In the genomic region with DNA sequence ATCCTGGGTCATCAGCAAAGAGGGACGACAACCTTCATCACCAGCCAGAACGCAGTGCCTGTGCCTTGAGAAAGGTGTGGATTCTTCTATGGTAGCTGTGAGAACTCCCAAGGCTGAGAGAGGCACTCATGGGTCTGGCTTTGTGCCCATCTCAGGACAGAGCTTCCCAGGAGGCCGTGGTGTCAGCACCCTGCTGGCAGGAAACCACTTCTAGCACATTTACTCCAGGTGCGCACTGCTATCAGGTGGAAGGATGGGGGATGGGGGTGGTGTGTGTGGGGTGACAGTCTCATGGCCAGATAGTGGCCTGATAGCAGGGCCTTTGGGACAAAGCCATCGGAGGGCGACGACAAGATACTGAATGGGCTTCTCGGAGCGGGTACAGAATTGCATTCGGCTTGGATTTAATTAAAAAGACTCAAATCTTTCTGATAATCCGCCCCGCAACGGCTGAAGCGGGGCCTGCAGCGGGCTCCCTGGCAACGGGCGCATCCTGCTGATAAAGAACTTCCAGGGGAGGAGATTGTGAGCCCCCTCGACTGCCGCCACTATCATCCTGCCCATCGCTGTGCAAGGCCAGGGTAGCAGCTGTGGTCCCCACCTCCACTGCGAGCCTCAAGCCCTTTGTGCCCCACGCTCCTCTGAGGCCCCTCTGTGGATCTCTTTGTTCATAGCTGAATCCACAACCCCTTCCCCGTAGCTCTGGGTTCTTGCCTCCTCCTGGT, we compare ENCODE assay signal across 15 mouse cellular contexts. TPM values are rescaled to one million over a fixed set of nuclear protein-coding genes. Genes with fewer than 3 reads are reported as not detected.
A peak's percentile ranks its signal among the peaks of the same experiment; 100 is the strongest.
DNase-seq lines count a peak whose midpoint lies in the region; ATAC-seq lines count a peak whose summit lies in the region.
"Had no signal": no experiment of that assay in that cellular context is flagged by ENCODE, and none has a peak within 500 bp of the region (broad histone marks: within the 10 kb centered on the region; RNA-seq: fewer than 3 reads in every experiment).

No protein-coding gene starts in this region.

- WGBS in lung, embryonic 16.5 days: 36% methylated on average over 23 of the region's 23 CpGs
- WGBS in hindbrain, embryonic 11.5 days: 50% methylated on average over 23 of the region's 23 CpGs
- 16% methylated on average over 23 of the region's 23 CpGs for WGBS in midbrain, embryonic 13.5 days

- no peaks in the 10 kb centered on the region for H3K36me3 ChIP-seq in lung, embryonic 16.5 days (ENCODE audit: control insufficient read depth, insufficient read depth, low read length)
- no peaks in the 10 kb centered on the region for H3K36me3 ChIP-seq in hindbrain, embryonic 11.5 days (ENCODE audit: control insufficient read depth, insufficient read depth, low read length)
- no peaks in the 10 kb centered on the region for H3K36me3 ChIP-seq in midbrain, embryonic 13.5 days
- H3K36me3 ChIP-seq: embryonic facial prominence, embryonic 12.5 days had no signal

- H3K9ac ChIP-seq in lung, embryonic 16.5 days (ENCODE audit: low read length): no peak overlapping the region
- H3K9ac ChIP-seq in hindbrain, embryonic 11.5 days (ENCODE audit: low read depth, low read length): no peak overlapping the region
- H3K9ac ChIP-seq in midbrain, embryonic 13.5 days (replicated peaks): peak overlapping the region; percentile 37; the same call in 1 of the 2 replicates
- H3K9ac ChIP-seq: embryonic facial prominence, embryonic 12.5 days had no signal

- H3K4me1 ChIP-seq in lung, embryonic 16.5 days (replicated peaks; ENCODE audit: control insufficient read depth, insufficient read depth, low read length): no peaks in the 10 kb centered on the region
- no peaks in the 10 kb centered on the region; the same call in 1 of the 2 replicates for H3K4me1 ChIP-seq in hindbrain, embryonic 11.5 days (replicated peaks; ENCODE audit: control insufficient read depth, insufficient read depth, low read length)
- H3K4me1 ChIP-seq in midbrain, embryonic 13.5 days (replicated peaks): peaks cover 17% of the 10 kb centered on the region

- no peak overlapping the region for H3K4me3 ChIP-seq in lung, embryonic 16.5 days (ENCODE audit: low read length)
- no peak overlapping the region for H3K4me3 ChIP-seq in hindbrain, embryonic 11.5 days (ENCODE audit: low read depth, low read length)
- H3K4me3 ChIP-seq in midbrain, embryonic 13.5 days (replicated peaks): no peak overlapping the region
- H3K4me3 ChIP-seq: embryonic facial prominence, embryonic 12.5 days had no signal

- no peak overlapping the region for H3K27ac ChIP-seq in lung, embryonic 16.5 days (ENCODE audit: low read length)
- H3K27ac ChIP-seq in hindbrain, embryonic 11.5 days (ENCODE audit: low read depth, low read length): peak overlapping the region; percentile 66
- peak overlapping the region; percentile 78 for H3K27ac ChIP-seq in midbrain, embryonic 13.5 days
- H3K27ac ChIP-seq: embryonic facial prominence, embryonic 12.5 days had no signal

- no peak for DNase-seq in lung, postnatal 36 days
- DNase-seq in hindbrain, embryonic 11.5 days (ENCODE audit: low spot score): no peak
- DNase-seq in thymus, postnatal 25 days: peak; percentile 15
- DNase-seq in embryo, embryonic 10.5 days (ENCODE audit: low spot score): no peak
- DNase-seq in lung, postnatal 14 days: no peak
- no peak for DNase-seq in kidney, postnatal 10 days
- DNase-seq: cerebellum, adult 9-11 months; gastrocnemius, postnatal 25 days had no signal

- H3K27me3 ChIP-seq in lung, embryonic 16.5 days (ENCODE audit: control insufficient read depth, insufficient read depth, low read depth, low read length): no peaks in the 10 kb centered on the region; the same call in 1 of the 2 replicates
- H3K27me3 ChIP-seq in hindbrain, embryonic 11.5 days (ENCODE audit: control insufficient read depth, insufficient read depth, low read length): no peaks in the 10 kb centered on the region
- H3K27me3 ChIP-seq in midbrain, embryonic 13.5 days: no peaks in the 10 kb centered on the region

- H3K4me2 ChIP-seq in lung, embryonic 16.5 days (ENCODE audit: low read depth, low read length): no peak overlapping the region
- no peak overlapping the region for H3K4me2 ChIP-seq in hindbrain, embryonic 11.5 days (replicated peaks; ENCODE audit: low read depth, low read length)
- H3K4me2 ChIP-seq in midbrain, embryonic 13.5 days (replicated peaks): 0 out of 2 replicates have a peak overlapping the region, but pooled peaks have one; percentile 8
- H3K4me2 ChIP-seq: embryonic facial prominence, embryonic 12.5 days had no signal

- peaks cover 4% of the 10 kb centered on the region for H3K9me3 ChIP-seq in lung, embryonic 16.5 days (ENCODE audit: control insufficient read depth, low read length)
- H3K9me3 ChIP-seq in hindbrain, embryonic 11.5 days (ENCODE audit: control insufficient read depth, low read length): no peaks in the 10 kb centered on the region
- H3K9me3 ChIP-seq in midbrain, embryonic 13.5 days: no peaks in the 10 kb centered on the region; the same call in 1 of the 2 replicates
- H3K9me3 ChIP-seq: embryonic facial prominence, embryonic 12.5 days had no signal

- peak; percentile 52; the same call in 1 of the 2 replicates for ATAC-seq in lung, embryonic 16.5 days (ENCODE audit: low read depth)
- peak; percentile 47; the same call in 1 of the 2 replicates for ATAC-seq in hindbrain, embryonic 11.5 days (ENCODE audit: low FRiP score)
- ATAC-seq in midbrain, embryonic 13.5 days: peak; percentile 77
- ATAC-seq: activated CD4-positive, CD25-positive, alpha-beta regulatory T cell, adult 4 months had no signal

RNA-seq across cellular contexts. Expression of a gene that starts 49.0 kb away (rescaled TPM):
- 0.05 TPM in 1 of 2 replicates, not detected in the other for polyA plus RNA-seq in lung, embryonic 16.5 days (2015; fragmentation: Nextera tagmentation; extraction: Ambion mirVana)
- polyA plus RNA-seq in hindbrain, embryonic 11.5 days (2014; fragmentation: Nextera tagmentation; extraction: Ambion mirVana): 4.2 and 5.0 TPM in 2 replicates
- polyA plus RNA-seq in midbrain, embryonic 13.5 days (2015; fragmentation: Nextera tagmentation; extraction: Ambion mirVana): 2.5 and 2.7 TPM in 2 replicates
- polyA plus RNA-seq: activated CD4-positive, CD25-positive, alpha-beta regulatory T cell, adult 4 months; intestine, embryonic 14.5 days; liver, adult 2 months; stomach, embryonic 16.5 days had no signal
